Mouse (Mus musculus) hindbrain, embryonic 14.5 days (tissue): ENCODE results near the gene Runx1. TPM values are rescaled to one million over a fixed set of nuclear protein-coding genes. Genes with fewer than 3 reads are reported as not detected.

ENCODE experiments used
- ATAC-seq: fragments of 200-750 bp; cut with Nextera tagmentation; 2 replicates; pipeline ENCODE4 v1.8.0; 2017; ENCODE audit warnings: moderate number of reproducible peaks, mild to moderate bottlenecking, moderate TSS enrichment, moderate library complexity; ENCODE audit not compliant: low FRiP score
- DNase-seq: peaks from one replicate; pipeline ENCODE4 v3.0.0-alpha.2; 2015; ENCODE audit warnings: low spot score
- H3K27ac ChIP-seq: fragments of 300-500 bp; sonication (generic); 2 replicates; pipeline ENCODE4 v1.5.1; 2014; ENCODE audit warnings: mild to moderate bottlenecking, moderate library complexity
- H3K27me3 ChIP-seq: fragments of 300-500 bp; sonication (generic); 2 replicates; pipeline ENCODE4 v1.6.1; 2014; ENCODE audit warnings: mild to moderate bottlenecking, low read length, mixed read lengths; ENCODE audit not compliant: control insufficient read depth, insufficient read depth
- H3K36me3 ChIP-seq: fragments of 300-500 bp; sonication (generic); replicated peaks from 2 replicates; pipeline ENCODE4 v1.6.1; 2014; ENCODE audit not compliant: control insufficient read depth, insufficient read depth
- H3K4me1 ChIP-seq: fragments of 300-500 bp; sonication (generic); replicated peaks from 2 replicates; pipeline ENCODE4 v1.6.1; 2014; ENCODE audit warnings: antibody characterized with exemption, low read length, mixed read lengths; ENCODE audit not compliant: control insufficient read depth, insufficient read depth
- H3K4me2 ChIP-seq: fragments of 300-500 bp; sonication (generic); replicated peaks from 2 replicates; pipeline ENCODE4 v1.6.1; 2014; ENCODE audit warnings: mild to moderate bottlenecking, moderate library complexity
- H3K4me3 ChIP-seq: fragments of 300-500 bp; sonication (generic); replicated peaks from 2 replicates; pipeline ENCODE4 v1.5.1; 2014; ENCODE audit warnings: mild to moderate bottlenecking, low read length
- H3K9ac ChIP-seq: fragments of 300-500 bp; sonication (generic); 2 replicates; pipeline ENCODE4 v1.6.1; 2014
- H3K9me3 ChIP-seq: fragments of 300-500 bp; sonication (generic); 2 replicates; pipeline ENCODE4 v1.6.1; 2016; ENCODE audit warnings: low read length; ENCODE audit not compliant: control insufficient read depth
- WGBS: fragments of 180-500 bp; shearing (Covaris S2); extraction: QIAGEN DNeasy Blood & Tissue Kit; methylation state at CpG from one replicate; pipeline ENCODE4 v1.1.7; 2014; 5-methylcytosine and 5-hydroxymethylcytosine counted together
- polyA plus RNA-seq: library from polyadenylated mRNA; unstranded; fragments of >200 nt; fragmentation: Nextera tagmentation; extraction: Ambion mirVana; gene quantifications from 2 replicates; pipeline ENCODE4 v1.2.1, GENCODE M21; 2014

Gene Runx1
- polyA plus RNA-seq, 1 experiment from 2014 or later: 2.2 TPM

DNA sequence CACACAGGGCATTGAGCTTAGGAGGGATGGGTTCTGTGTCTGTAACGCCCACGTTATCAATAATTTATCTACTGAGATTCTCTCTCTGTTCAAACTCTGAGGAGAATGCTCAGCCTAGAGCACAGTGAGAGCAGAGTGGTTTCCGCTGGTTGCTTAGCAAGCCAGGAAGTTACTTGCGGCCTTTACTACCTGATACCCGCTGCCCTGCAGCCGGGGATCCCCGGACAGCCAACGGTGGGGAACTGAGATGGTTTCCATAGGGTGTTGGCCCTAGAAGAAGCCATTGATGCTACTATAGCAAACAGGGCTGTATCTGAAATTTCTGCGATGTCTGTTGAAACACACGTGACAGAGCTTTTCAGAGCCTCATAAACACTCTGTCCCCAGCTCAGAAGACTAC, 250.2 kb downstream of the Runx1 start:
- H3K27me3 ChIP-seq: no peaks in the 10 kb centered on the region
- WGBS: 87% methylated on average over 10 of the region's 10 CpGs
- no peak overlapping the region for H3K4me2 ChIP-seq
- no peaks in the 10 kb centered on the region for H3K9me3 ChIP-seq
- no peaks in the 10 kb centered on the region for H3K36me3 ChIP-seq
- DNase-seq (no peak), ATAC-seq (no peak)
- H3K27ac ChIP-seq: no peak overlapping the region
- H3K9ac ChIP-seq: no peak overlapping the region
- H3K4me3 ChIP-seq: no peak overlapping the region
- no peaks in the 10 kb centered on the region for H3K4me1 ChIP-seq

GRCm38 (mm10) chr16:92573193-92573592, 252.8 kb downstream of the Runx1 start:
- Histone ChIP-seq H3K36me3 (no peaks in the 10 kb centered on the region), H3K4me1 (no peaks in the 10 kb centered on the region), H3K27ac (no peak overlapping the region), H3K9me3 (no peaks in the 10 kb centered on the region), H3K9ac (no peak overlapping the region), H3K27me3 (no peaks in the 10 kb centered on the region), H3K4me3 (no peak overlapping the region), H3K4me2 (no peak overlapping the region)
- DNase-seq: no peak
- WGBS: 83% methylated on average over 4 of the region's 4 CpGs
- no peak for ATAC-seq

DNA sequence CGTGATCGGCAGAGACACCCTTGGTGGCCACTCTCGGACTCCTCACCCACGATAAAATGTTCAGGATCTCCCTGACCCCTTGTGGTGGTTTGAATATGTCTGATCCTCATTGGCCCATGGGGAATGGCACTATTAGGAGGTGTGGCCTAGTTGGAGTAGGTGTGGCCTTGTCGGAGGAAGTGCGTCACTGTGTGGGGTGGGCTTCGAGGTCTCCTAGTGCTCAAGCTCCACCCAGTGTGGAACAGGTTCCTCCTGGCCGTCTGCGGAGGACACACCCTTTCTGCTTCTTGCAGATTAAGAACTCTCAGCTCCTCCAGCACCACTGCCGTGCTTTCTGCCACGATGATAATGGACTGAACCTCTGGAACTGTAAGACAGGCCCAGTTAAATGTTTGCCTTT, 254.7 kb downstream of the Runx1 start:
- 0 out of 2 replicates have a peak, but pooled peaks cover 4% of the 10 kb centered on the region for H3K27me3 ChIP-seq
- no peak overlapping the region for H3K27ac ChIP-seq
- WGBS: 95% methylated on average over 11 of the region's 11 CpGs
- no peaks in the 10 kb centered on the region for H3K36me3 ChIP-seq
- H3K4me2 ChIP-seq: no peak overlapping the region
- H3K4me1 ChIP-seq: no peaks in the 10 kb centered on the region
- DNase-seq: no peak
- H3K9ac ChIP-seq: no peak overlapping the region
- no peak overlapping the region for H3K4me3 ChIP-seq
- no peak for ATAC-seq
- H3K9me3 ChIP-seq: no peaks in the 10 kb centered on the region

DNA sequence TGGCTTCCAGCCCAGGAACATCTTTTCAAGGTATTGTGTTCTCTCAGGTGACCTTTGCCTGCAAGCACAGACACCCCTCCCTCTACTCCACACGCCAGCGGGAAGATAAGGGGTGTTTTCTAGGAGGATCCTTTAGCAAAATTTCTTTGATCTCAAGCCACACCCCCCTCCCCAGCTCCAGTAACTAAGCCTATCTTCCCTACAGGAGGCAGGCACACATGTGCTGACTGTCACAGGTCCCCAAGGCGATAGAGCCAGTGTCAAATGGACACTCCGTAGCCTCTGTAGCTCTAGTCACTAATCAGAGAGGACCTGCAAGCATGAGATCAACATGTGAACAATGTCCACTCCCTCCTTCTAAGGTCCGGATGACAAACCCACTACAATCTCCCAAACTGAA, 259.8 kb downstream of the Runx1 start:
- Histone ChIP-seq H3K4me1 (no peaks in the 10 kb centered on the region), H3K27me3 (0 out of 2 replicates have a peak, but pooled peaks cover 4% of the 10 kb centered on the region), H3K27ac (no peak overlapping the region), H3K4me3 (no peak overlapping the region), H3K36me3 (no peaks in the 10 kb centered on the region), H3K9ac (no peak overlapping the region), H3K4me2 (no peak overlapping the region), H3K9me3 (no peaks in the 10 kb centered on the region)
- ATAC-seq (no peak), DNase-seq (no peak)
- 44% methylated on average over 5 of the region's 5 CpGs for WGBS

DNA sequence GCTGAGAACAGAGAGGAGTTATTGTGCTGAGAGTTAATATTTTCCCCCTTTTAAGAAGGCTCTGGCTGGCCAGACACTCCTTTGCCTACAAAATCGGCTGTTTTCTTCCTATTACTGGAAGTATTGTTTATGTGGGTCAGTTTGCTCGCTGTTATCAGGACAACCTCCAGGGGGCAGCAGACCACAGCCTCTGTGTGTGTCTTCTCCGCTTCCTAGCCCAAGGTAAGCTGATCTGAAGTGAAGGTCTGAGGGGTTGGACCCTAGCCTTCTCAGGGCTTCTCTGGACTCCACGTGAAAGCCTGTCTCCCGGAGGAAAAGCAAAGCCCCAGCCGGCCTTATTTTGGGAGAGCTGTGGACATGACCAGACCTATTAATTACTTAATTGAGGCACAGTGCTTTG, 260.2 kb downstream of the Runx1 start:
- DNase-seq (peak; percentile 94), ATAC-seq (no peak)
- Histone ChIP-seq H3K4me3 (no peak overlapping the region), H3K4me1 (no peaks in the 10 kb centered on the region), H3K9ac (no peak overlapping the region), H3K36me3 (no peaks in the 10 kb centered on the region), H3K4me2 (no peak overlapping the region; the same call in 1 of the 2 replicates), H3K9me3 (no peaks in the 10 kb centered on the region), H3K27ac (no peak overlapping the region), H3K27me3 (0 out of 2 replicates have a peak, but pooled peaks cover 4% of the 10 kb centered on the region)
- WGBS: 7% methylated on average over 6 of the region's 6 CpGs

DNA sequence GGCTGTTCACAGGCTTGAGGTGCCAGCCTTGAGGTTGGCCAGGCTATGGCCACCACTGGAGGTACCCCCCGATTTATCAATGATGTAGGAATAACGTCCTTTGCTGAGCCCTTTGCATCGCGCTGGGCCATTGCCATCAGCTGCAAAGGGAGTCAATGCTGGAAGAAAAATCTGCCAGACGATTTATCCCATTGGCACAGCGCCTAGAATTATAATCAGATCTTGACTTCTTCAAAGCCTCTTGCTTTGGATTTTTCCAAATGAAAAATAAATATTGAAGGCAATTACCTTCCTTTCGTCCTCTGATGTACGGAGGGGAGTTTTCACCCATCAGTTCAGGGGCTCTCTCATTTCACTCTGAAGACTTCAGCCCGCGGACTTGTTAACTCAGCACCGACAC, 260.7 kb downstream of the Runx1 start:
- peak; percentile 27 for DNase-seq

DNA sequence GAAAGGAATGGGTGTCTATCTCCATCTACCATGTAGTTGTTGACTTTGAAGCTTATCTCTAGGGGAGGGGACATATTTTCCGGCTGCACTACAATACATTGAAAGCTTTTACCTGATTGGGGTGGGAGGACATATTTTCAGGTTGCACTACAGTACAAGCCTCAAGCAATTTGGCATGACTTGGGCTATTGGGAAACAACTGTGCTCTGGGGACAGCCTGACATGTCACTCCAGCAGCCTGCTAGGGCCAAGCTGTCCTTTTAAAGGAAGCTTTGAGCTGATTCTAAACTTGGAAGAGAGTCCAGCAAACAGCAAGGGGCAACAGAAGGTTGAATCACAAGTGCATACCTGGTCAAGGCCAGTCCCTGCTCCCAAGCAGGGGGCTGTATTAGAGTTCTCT, 270.9 kb downstream of the Runx1 start:
- no peak overlapping the region for H3K4me3 ChIP-seq
- no peaks in the 10 kb centered on the region for H3K4me1 ChIP-seq
- WGBS: 97% methylated on average over 1 of the region's 1 CpGs
- H3K4me2 ChIP-seq: no peak overlapping the region
- no peak overlapping the region for H3K27ac ChIP-seq
- ATAC-seq (no peak), DNase-seq (no peak)
- H3K36me3 ChIP-seq: no peaks in the 10 kb centered on the region
- H3K9ac ChIP-seq: no peak overlapping the region
- no peaks in the 10 kb centered on the region for H3K9me3 ChIP-seq
- H3K27me3 ChIP-seq: no peaks in the 10 kb centered on the region

More for the DNA sequence above, 260.7 kb downstream of the Runx1 start:
- ATAC-seq: no peak
- Histone ChIP-seq H3K4me3 (no peak overlapping the region), H3K4me1 (no peaks in the 10 kb centered on the region), H3K27me3 (0 out of 2 replicates have a peak, but pooled peaks cover 4% of the 10 kb centered on the region), H3K36me3 (no peaks in the 10 kb centered on the region), H3K27ac (no peak overlapping the region), H3K9me3 (no peaks in the 10 kb centered on the region), H3K4me2 (no peak overlapping the region; the same call in 1 of the 2 replicates), H3K9ac (no peak overlapping the region)
- WGBS: 73% methylated on average over 11 of the region's 11 CpGs

DNA sequence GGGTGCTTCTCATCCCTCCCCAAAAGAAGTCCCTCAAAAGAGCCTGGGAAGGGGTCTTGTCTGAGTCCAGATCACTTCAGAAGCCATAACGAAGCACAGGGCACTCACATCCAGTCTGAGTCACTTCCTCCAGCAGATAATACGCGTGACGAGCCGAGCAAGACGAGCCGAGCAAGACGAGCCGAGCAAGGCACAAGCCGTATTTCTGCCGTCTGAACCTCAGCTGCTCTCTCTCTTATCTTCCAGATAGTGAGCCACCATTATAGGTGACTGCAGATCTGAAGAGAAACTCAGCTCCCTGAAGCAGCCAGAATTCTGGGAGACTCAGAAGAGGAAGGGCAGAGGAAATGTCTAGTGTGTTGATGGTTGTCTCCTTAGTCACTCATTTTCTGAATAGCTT, 273.1 kb downstream of the Runx1 start:
- ATAC-seq (no peak), DNase-seq (no peak)
- Histone ChIP-seq H3K4me2 (no peak overlapping the region), H3K9me3 (no peaks in the 10 kb centered on the region), H3K27me3 (no peaks in the 10 kb centered on the region), H3K4me3 (no peak overlapping the region), H3K27ac (no peak overlapping the region), H3K36me3 (no peaks in the 10 kb centered on the region), H3K9ac (no peak overlapping the region), H3K4me1 (no peaks in the 10 kb centered on the region)
- 66% methylated on average over 11 of the region's 11 CpGs for WGBS

- no peaks in the 10 kb centered on the region for H3K4me1 ChIP-seq
- H3K9me3 ChIP-seq: no peaks in the 10 kb centered on the region
- H3K4me3 ChIP-seq: no peak overlapping the region
- H3K27me3 ChIP-seq: no peaks in the 10 kb centered on the region
- H3K4me2 ChIP-seq: no peak overlapping the region
- no peak for ATAC-seq
- WGBS: 78% methylated on average over 9 of the region's 9 CpGs
- H3K36me3 ChIP-seq: no peaks in the 10 kb centered on the region
- DNase-seq: no peak
- H3K27ac ChIP-seq: no peak overlapping the region
- no peak overlapping the region for H3K9ac ChIP-seq
Observed at GRCm38 (mm10) chr16:92552106-92552382, 273.9 kb downstream of the Runx1 start.
